Mouse (Mus musculus): ENCODE measurements around the gene Sytl3. TPM values are rescaled to one million over a fixed set of nuclear protein-coding genes. Genes with fewer than 3 reads are reported as not detected.
"Not testable (repeated sequence)": the region's sequence is repeated elsewhere in the genome, so short reads cannot be mapped to it uniquely, and the experiment has no call there.

The Sytl3 gene
- polyA plus RNA-seq, 1 experiment from 2014 or later = 0.18 TPM

- H3K4me1 ChIP-seq (ENCODE audit: control insufficient read depth, insufficient read depth, low read length); DNase-seq; H3K9ac ChIP-seq (replicated peaks; ENCODE audit: low read length); H3K4me3 ChIP-seq (replicated peaks; ENCODE audit: low read depth, low read length); H3K27me3 ChIP-seq (ENCODE audit: control insufficient read depth, insufficient read depth, low read length); H3K27ac ChIP-seq (replicated peaks; ENCODE audit: low read depth, low read length); H3K4me2 ChIP-seq (ENCODE audit: low read length); H3K9me3 ChIP-seq (ENCODE audit: control insufficient read depth, low read length); ATAC-seq (ENCODE audit: low FRiP score, low TSS enrichment); H3K36me3 ChIP-seq (ENCODE audit: control insufficient read depth, insufficient read depth, low read length): not testable (repeated sequence)
- WGBS = 45% methylated on average over 1 of the region's 6 CpGs
These were observed 33.9 kb upstream of the Sytl3 start for GRCm38 (mm10) chr17:6624926-6625558.

- H3K4me1 ChIP-seq (ENCODE audit: control insufficient read depth, insufficient read depth, low read length); H3K9me3 ChIP-seq (ENCODE audit: control insufficient read depth, low read length); H3K4me3 ChIP-seq (replicated peaks; ENCODE audit: low read depth, low read length); H3K36me3 ChIP-seq (ENCODE audit: control insufficient read depth, insufficient read depth, low read length); H3K27me3 ChIP-seq (ENCODE audit: control insufficient read depth, insufficient read depth, low read length); ATAC-seq (ENCODE audit: low FRiP score, low TSS enrichment); H3K4me2 ChIP-seq (ENCODE audit: low read length); H3K9ac ChIP-seq (replicated peaks; ENCODE audit: low read length); H3K27ac ChIP-seq (replicated peaks; ENCODE audit: low read depth, low read length); DNase-seq: not testable (repeated sequence)
- 97% methylated on average over 4 of the region's 4 CpGs for whole genome bisulfite sequencing
These were observed 28.5 kb upstream of the Sytl3 start for GRCm38 (mm10) chr17:6630398-6630797.

- H3K27me3 ChIP-seq (ENCODE audit: control insufficient read depth, insufficient read depth, low read length); H3K4me3 ChIP-seq (replicated peaks; ENCODE audit: low read depth, low read length); H3K9me3 ChIP-seq (ENCODE audit: control insufficient read depth, low read length); H3K9ac ChIP-seq (replicated peaks; ENCODE audit: low read length); H3K4me2 ChIP-seq (ENCODE audit: low read length); DNase-seq; H3K27ac ChIP-seq (replicated peaks; ENCODE audit: low read depth, low read length); H3K4me1 ChIP-seq (ENCODE audit: control insufficient read depth, insufficient read depth, low read length); ATAC-seq (ENCODE audit: low FRiP score, low TSS enrichment); H3K36me3 ChIP-seq (ENCODE audit: control insufficient read depth, insufficient read depth, low read length): not testable (repeated sequence)
- WGBS = 92% methylated on average over 6 of the region's 6 CpGs
These were observed 26.0 kb upstream of the Sytl3 start for GRCm38 (mm10) chr17:6632850-6633249.

- WGBS = 67% methylated on average over 1 of the region's 4 CpGs
- H3K27me3 ChIP-seq (ENCODE audit: control insufficient read depth, insufficient read depth, low read length); ATAC-seq (ENCODE audit: low FRiP score, low TSS enrichment); H3K9me3 ChIP-seq (ENCODE audit: control insufficient read depth, low read length); H3K36me3 ChIP-seq (ENCODE audit: control insufficient read depth, insufficient read depth, low read length); H3K4me3 ChIP-seq (replicated peaks; ENCODE audit: low read depth, low read length); H3K4me1 ChIP-seq (ENCODE audit: control insufficient read depth, insufficient read depth, low read length); H3K9ac ChIP-seq (replicated peaks; ENCODE audit: low read length); DNase-seq; H3K4me2 ChIP-seq (ENCODE audit: low read length); H3K27ac ChIP-seq (replicated peaks; ENCODE audit: low read depth, low read length): not testable (repeated sequence)
These were observed 23.1 kb upstream of the Sytl3 start for GRCm38 (mm10) chr17:6635781-6636180.

- no peak overlapping the region for H3K4me3 ChIP-seq (replicated peaks; ENCODE audit: low read depth, low read length)
- H3K9ac ChIP-seq (replicated peaks; ENCODE audit: low read length) = no peak overlapping the region
- no peak overlapping the region for H3K4me2 ChIP-seq (ENCODE audit: low read length)
- WGBS = 91% methylated on average over 5 of the region's 5 CpGs
- H3K27me3 ChIP-seq (ENCODE audit: control insufficient read depth, insufficient read depth, low read length) = no peaks in the 10 kb centered on the region
- H3K27ac ChIP-seq (replicated peaks; ENCODE audit: low read depth, low read length) = no peak overlapping the region
- DNase-seq = no peak
- H3K9me3 ChIP-seq (ENCODE audit: control insufficient read depth, low read length) = no peaks in the 10 kb centered on the region
- no peak for ATAC-seq (ENCODE audit: low FRiP score, low TSS enrichment)
- H3K36me3 ChIP-seq (ENCODE audit: control insufficient read depth, insufficient read depth, low read length) = no peaks in the 10 kb centered on the region
- no peaks in the 10 kb centered on the region for H3K4me1 ChIP-seq (ENCODE audit: control insufficient read depth, insufficient read depth, low read length)
These were observed 22.0 kb upstream of the Sytl3 start for GRCm38 (mm10) chr17:6636861-6637260.

GRCm38 (mm10) chr17:6637434-6637833 lies 21.5 kb upstream of the Sytl3 start:
- not testable (repeated sequence) for H3K27ac ChIP-seq (replicated peaks; ENCODE audit: low read depth, low read length); H3K9me3 ChIP-seq (ENCODE audit: control insufficient read depth, low read length); DNase-seq; H3K36me3 ChIP-seq (ENCODE audit: control insufficient read depth, insufficient read depth, low read length); ATAC-seq (ENCODE audit: low FRiP score, low TSS enrichment); H3K4me3 ChIP-seq (replicated peaks; ENCODE audit: low read depth, low read length); H3K27me3 ChIP-seq (ENCODE audit: control insufficient read depth, insufficient read depth, low read length); H3K4me2 ChIP-seq (ENCODE audit: low read length); H3K9ac ChIP-seq (replicated peaks; ENCODE audit: low read length); H3K4me1 ChIP-seq (ENCODE audit: control insufficient read depth, insufficient read depth, low read length)
- 98% methylated on average over 4 of the region's 4 CpGs for WGBS

- ATAC-seq (ENCODE audit: low FRiP score, low TSS enrichment); H3K9me3 ChIP-seq (ENCODE audit: control insufficient read depth, low read length); H3K27ac ChIP-seq (replicated peaks; ENCODE audit: low read depth, low read length); H3K4me3 ChIP-seq (replicated peaks; ENCODE audit: low read depth, low read length); DNase-seq; H3K27me3 ChIP-seq (ENCODE audit: control insufficient read depth, insufficient read depth, low read length); H3K9ac ChIP-seq (replicated peaks; ENCODE audit: low read length); H3K36me3 ChIP-seq (ENCODE audit: control insufficient read depth, insufficient read depth, low read length); H3K4me1 ChIP-seq (ENCODE audit: control insufficient read depth, insufficient read depth, low read length); H3K4me2 ChIP-seq (ENCODE audit: low read length): not testable (repeated sequence)
- WGBS = 72% methylated on average over 8 of the region's 8 CpGs
These were observed 20.4 kb upstream of the Sytl3 start for GRCm38 (mm10) chr17:6638444-6638843.

GRCm38 (mm10) chr17:6639486-6639885 lies 19.4 kb upstream of the Sytl3 start:
- not testable (repeated sequence) for H3K9me3 ChIP-seq (ENCODE audit: control insufficient read depth, low read length); ATAC-seq (ENCODE audit: low FRiP score, low TSS enrichment); H3K9ac ChIP-seq (replicated peaks; ENCODE audit: low read length); H3K4me2 ChIP-seq (ENCODE audit: low read length); DNase-seq; H3K36me3 ChIP-seq (ENCODE audit: control insufficient read depth, insufficient read depth, low read length); H3K27ac ChIP-seq (replicated peaks; ENCODE audit: low read depth, low read length); H3K27me3 ChIP-seq (ENCODE audit: control insufficient read depth, insufficient read depth, low read length); H3K4me1 ChIP-seq (ENCODE audit: control insufficient read depth, insufficient read depth, low read length); H3K4me3 ChIP-seq (replicated peaks; ENCODE audit: low read depth, low read length)
- WGBS = 95% methylated on average over 15 of the region's 21 CpGs

GRCm38 (mm10) chr17:6640044-6640637 lies 18.8 kb upstream of the Sytl3 start:
- ATAC-seq (ENCODE audit: low FRiP score, low TSS enrichment); H3K4me3 ChIP-seq (replicated peaks; ENCODE audit: low read depth, low read length); H3K27ac ChIP-seq (replicated peaks; ENCODE audit: low read depth, low read length); H3K4me2 ChIP-seq (ENCODE audit: low read length); H3K36me3 ChIP-seq (ENCODE audit: control insufficient read depth, insufficient read depth, low read length); H3K9ac ChIP-seq (replicated peaks; ENCODE audit: low read length); H3K4me1 ChIP-seq (ENCODE audit: control insufficient read depth, insufficient read depth, low read length); DNase-seq; H3K9me3 ChIP-seq (ENCODE audit: control insufficient read depth, low read length); H3K27me3 ChIP-seq (ENCODE audit: control insufficient read depth, insufficient read depth, low read length): not testable (repeated sequence)
- WGBS = 90% methylated on average over 10 of the region's 10 CpGs

All from midbrain, embryonic 14.5 days (tissue).